ENCODE assay signal across 8 mouse cellular contexts in the genomic region with DNA sequence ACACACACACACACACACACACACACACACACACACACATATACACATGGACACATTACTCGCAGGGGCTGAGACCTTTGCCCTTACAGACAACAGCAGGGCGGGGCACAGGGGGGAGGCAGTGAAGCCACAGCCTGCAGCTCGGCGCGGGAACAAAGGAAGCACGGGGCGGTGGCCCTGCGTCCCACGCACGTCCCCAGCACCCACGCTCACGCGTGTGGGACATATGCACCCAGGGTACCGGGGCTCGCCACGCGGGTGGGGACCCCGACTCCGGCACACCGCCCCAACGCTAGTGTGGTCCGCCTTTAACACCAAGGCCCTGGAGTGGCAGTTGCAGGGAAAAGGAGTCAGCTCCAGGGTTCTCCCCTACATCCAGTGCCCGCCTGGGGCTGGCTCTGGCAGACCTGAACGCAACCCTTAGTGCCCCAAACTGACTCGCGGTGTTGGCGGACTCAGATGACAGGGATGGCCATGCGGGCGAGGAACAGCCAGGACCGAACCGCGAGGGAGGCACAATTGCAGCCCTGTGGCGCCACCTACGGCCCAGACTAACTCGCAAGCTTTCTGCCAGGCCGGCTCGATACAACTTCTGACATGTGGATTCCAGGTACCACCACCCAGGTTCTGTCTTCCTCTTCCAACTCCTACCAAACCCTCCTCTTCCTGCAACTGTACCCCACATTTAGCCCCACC.
DNase-seq lines count a peak whose midpoint lies in the region; ATAC-seq and TF ChIP-seq lines count a peak whose summit lies in the region.

No protein-coding gene starts in this region.

- H3K36me3 ChIP-seq in forebrain, embryonic 12.5 days (replicated peaks), result no peaks in the 10 kb centered on the region
- H3K36me3 ChIP-seq in heart, postnatal 0 days (replicated peaks; ENCODE audit: control insufficient read depth, insufficient read depth, low read length), result no peaks in the 10 kb centered on the region
- no peaks in the 10 kb centered on the region for H3K36me3 ChIP-seq in liver, embryonic 14.5 days (replicated peaks; ENCODE audit: control insufficient read depth, insufficient read depth, low read depth)
- H3K36me3 ChIP-seq in neural tube, embryonic 11.5 days (ENCODE audit: control insufficient read depth, insufficient read depth, low read length), result no peaks in the 10 kb centered on the region
- H3K36me3 ChIP-seq in stomach, embryonic 16.5 days (ENCODE audit: control insufficient read depth, insufficient read depth, low read length), result no peaks in the 10 kb centered on the region

- WGBS in forebrain, embryonic 12.5 days, result 17% methylated on average over 37 of the region's 37 CpGs
- WGBS in heart, postnatal 0 days, result 23% methylated on average over 37 of the region's 37 CpGs
- 12% methylated on average over 37 of the region's 37 CpGs for WGBS in liver, embryonic 14.5 days (ENCODE audit: insufficient replicate concordance)
- WGBS in neural tube, embryonic 11.5 days, result 10% methylated on average over 35 of the region's 37 CpGs
- 20% methylated on average over 37 of the region's 37 CpGs for WGBS in stomach, embryonic 16.5 days

- peaks cover 20% of the 10 kb centered on the region for H3K27me3 ChIP-seq in forebrain, embryonic 12.5 days
- no peaks in the 10 kb centered on the region for H3K27me3 ChIP-seq in heart, postnatal 0 days (ENCODE audit: control insufficient read depth, insufficient read depth, low read length)
- H3K27me3 ChIP-seq in liver, embryonic 14.5 days (ENCODE audit: control insufficient read depth, insufficient read depth, low read length), result no peaks in the 10 kb centered on the region
- no peaks in the 10 kb centered on the region for H3K27me3 ChIP-seq in neural tube, embryonic 11.5 days (ENCODE audit: control insufficient read depth, insufficient read depth, low read length)
- no peaks in the 10 kb centered on the region for H3K27me3 ChIP-seq in stomach, embryonic 16.5 days (ENCODE audit: control insufficient read depth, insufficient read depth, low read length)

- peak; percentile 68 for ATAC-seq in forebrain, embryonic 12.5 days (ENCODE audit: low FRiP score)
- ATAC-seq in heart, postnatal 0 days (ENCODE audit: insufficient read depth, low read depth), result peak; percentile 78
- ATAC-seq in liver, embryonic 14.5 days (ENCODE audit: insufficient read depth), result peak; percentile 69
- ATAC-seq in neural tube, embryonic 11.5 days (ENCODE audit: insufficient read depth, low FRiP score, low TSS enrichment), result peak; percentile 54; the same call in 1 of the 2 replicates
- peak; percentile 51 for ATAC-seq in stomach, embryonic 16.5 days (ENCODE audit: insufficient read depth, low FRiP score)

- peak; percentile 97 for TF ChIP-seq CTCF in brain, embryonic 14.5 days (IDR thresholded peaks at IDR 0.05; ENCODE audit: borderline replicate concordance, extremely low read depth, insufficient read depth, insufficient read length)
- TF ChIP-seq CTCF in heart, postnatal 0 days (IDR thresholded peaks at IDR 0.05; ENCODE audit: low read depth), result peak; percentile 84
- peak; percentile 87 for TF ChIP-seq CTCF in liver, embryonic 14.5 days (IDR thresholded peaks at IDR 0.05; ENCODE audit: low read depth)

- no peak overlapping the region for H3K27ac ChIP-seq in forebrain, embryonic 12.5 days
- H3K27ac ChIP-seq in heart, postnatal 0 days (ENCODE audit: low read depth), result no peak overlapping the region
- H3K27ac ChIP-seq in liver, embryonic 14.5 days, result no peak overlapping the region
- H3K27ac ChIP-seq in neural tube, embryonic 11.5 days (ENCODE audit: low read depth, low read length), result peak overlapping the region; percentile 56; the same call in 1 of the 2 replicates
- no peak overlapping the region for H3K27ac ChIP-seq in stomach, embryonic 16.5 days (ENCODE audit: low read length)

- peak overlapping the region; percentile 39 for H3K4me3 ChIP-seq in forebrain, embryonic 12.5 days (replicated peaks)
- H3K4me3 ChIP-seq in heart, postnatal 0 days (ENCODE audit: low read depth, low read length), result peak overlapping the region; percentile 45
- H3K4me3 ChIP-seq in liver, embryonic 14.5 days (ENCODE audit: insufficient read depth in 1 of 2, low read depth in 2 of 2, low read length in 2 of 2), result peak overlapping the region; percentile 12 to 46; a peak in 3 of 4 replicates
- peak overlapping the region; percentile 32 for H3K4me3 ChIP-seq in neural tube, embryonic 11.5 days (ENCODE audit: low read depth, low read length)
- peak overlapping the region; percentile 46 for H3K4me3 ChIP-seq in stomach, embryonic 16.5 days (replicated peaks; ENCODE audit: low read length)

- no peak for TF ChIP-seq POLR2A in brain, embryonic 14.5 days (IDR thresholded peaks at IDR 0.05; ENCODE audit: borderline replicate concordance, extremely low read depth, insufficient read depth, insufficient read length, poor library complexity, severe bottlenecking)

- peak; percentile 87 for DNase-seq in CD4-positive, CD25-positive, alpha-beta regulatory T cell, adult 2 months (ENCODE audit: low read depth, low spot score)
- DNase-seq in brain, embryonic 14.5 days (ENCODE audit: low read depth), result peak; percentile 94
- DNase-seq in heart, postnatal 0 days (ENCODE audit: low spot score), result peak; percentile 65
- peak; percentile 86 to 95 for DNase-seq in kidney, postnatal 36 days
- DNase-seq in liver, embryonic 14.5 days (ENCODE audit: low read depth in 3 of 3, low spot score in 3 of 3), result peak; percentile 45 to 47 (median 46)
- DNase-seq in neural tube, embryonic 11.5 days (ENCODE audit: low spot score), result peak; percentile 89

- H3K4me2 ChIP-seq in forebrain, embryonic 12.5 days, result peak overlapping the region; percentile 88
- peak overlapping the region; percentile 90 for H3K4me2 ChIP-seq in heart, postnatal 0 days (ENCODE audit: low read depth, low read length)
- peak overlapping the region; percentile 75 for H3K4me2 ChIP-seq in liver, embryonic 14.5 days (ENCODE audit: low read depth)
- H3K4me2 ChIP-seq in neural tube, embryonic 11.5 days (ENCODE audit: low read depth), result peak overlapping the region; percentile 87
- H3K4me2 ChIP-seq in stomach, embryonic 16.5 days (ENCODE audit: low read depth, low read length), result peak overlapping the region; percentile 97

- peaks cover 10% of the 10 kb centered on the region for H3K4me1 ChIP-seq in forebrain, embryonic 12.5 days
- 0 out of 2 replicates have a peak, but pooled peaks cover 3% of the 10 kb centered on the region for H3K4me1 ChIP-seq in heart, postnatal 0 days (ENCODE audit: control insufficient read depth, insufficient read depth)
- H3K4me1 ChIP-seq in liver, embryonic 14.5 days (replicated peaks; ENCODE audit: control insufficient read depth in 2 of 2, insufficient read depth in 2 of 2, low read length in 1 of 2), result no peaks in the 10 kb centered on the region
- H3K4me1 ChIP-seq in neural tube, embryonic 11.5 days (ENCODE audit: control insufficient read depth, insufficient read depth, low read length), result peaks cover 4% of the 10 kb centered on the region
- H3K4me1 ChIP-seq in stomach, embryonic 16.5 days (ENCODE audit: control insufficient read depth, insufficient read depth, low read length), result 0 out of 2 replicates have a peak, but pooled peaks cover 3% of the 10 kb centered on the region

- no peaks in the 10 kb centered on the region for H3K9me3 ChIP-seq in forebrain, embryonic 12.5 days
- H3K9me3 ChIP-seq in heart, postnatal 0 days (replicated peaks; ENCODE audit: control insufficient read depth, low read length), result no peaks in the 10 kb centered on the region
- H3K9me3 ChIP-seq in liver, embryonic 14.5 days (ENCODE audit: control insufficient read depth, low read length), result no peaks in the 10 kb centered on the region
- H3K9me3 ChIP-seq in neural tube, embryonic 11.5 days (ENCODE audit: control insufficient read depth, low read length), result no peaks in the 10 kb centered on the region
- no peaks in the 10 kb centered on the region for H3K9me3 ChIP-seq in stomach, embryonic 16.5 days (replicated peaks; ENCODE audit: control insufficient read depth, low read length)

- TF ChIP-seq EP300 in heart, postnatal 0 days (IDR thresholded peaks at IDR 0.05; ENCODE audit: low read depth), result no peak
- no peak for TF ChIP-seq EP300 in liver, embryonic 14.5 days (IDR thresholded peaks at IDR 0.05; ENCODE audit: low read depth)

- peak overlapping the region; percentile 61 for H3K9ac ChIP-seq in forebrain, embryonic 12.5 days
- H3K9ac ChIP-seq in heart, postnatal 0 days (replicated peaks; ENCODE audit: low read depth, low read length), result no peak overlapping the region; the same call in 1 of the 2 replicates
- peak overlapping the region; percentile 36; the same call in 1 of the 2 replicates for H3K9ac ChIP-seq in liver, embryonic 14.5 days (replicated peaks)
- peak overlapping the region; percentile 65 for H3K9ac ChIP-seq in neural tube, embryonic 11.5 days (ENCODE audit: low read length)
- peak overlapping the region; percentile 78 for H3K9ac ChIP-seq in stomach, embryonic 16.5 days (ENCODE audit: low read length)
